Mouse (Mus musculus) ES-E14 (cell line): Measurements from ENCODE around the gene Aarsd1.
"Not testable (repeated sequence)": the region's sequence is repeated elsewhere in the genome, so short reads cannot be mapped to it uniquely, and the experiment has no call there.

ENCODE experiments used
- HCFC1 ChIP-seq: IDR thresholded peaks from 2 replicates; pipeline ENCODE4 v1.6.1; 2012; ENCODE audit warnings: low read length, inconsistent platforms, borderline replicate concordance; ENCODE audit not compliant: insufficient read depth
- ZNF384 ChIP-seq: IDR thresholded peaks from 2 replicates; pipeline ENCODE4 v1.6.1; 2012; ENCODE audit warnings: low read depth, low read length, inconsistent platforms

DNA sequence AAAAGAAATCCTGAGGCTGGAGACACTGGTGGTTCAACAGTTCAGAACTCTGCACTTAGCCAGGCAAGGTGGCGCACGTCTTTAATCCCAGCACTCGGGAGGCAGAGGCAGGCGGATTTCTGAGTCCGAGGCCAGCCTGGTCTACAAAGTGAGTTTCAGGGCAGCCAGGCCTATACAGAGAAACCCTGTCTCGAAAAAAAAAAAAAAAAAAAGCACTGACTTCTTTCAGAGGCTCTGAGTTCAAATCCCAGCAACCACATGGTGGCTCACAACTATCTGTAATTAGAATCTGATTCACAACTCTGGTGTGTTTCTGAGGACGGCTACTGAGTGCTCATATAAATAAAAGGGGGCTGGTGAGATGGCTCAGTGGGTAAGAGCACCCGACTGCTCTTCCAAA is 29.4 kb upstream of the Aarsd1 start:
- not testable (repeated sequence) for TF ChIP-seq HCFC1
- 0 out of 2 replicates have a peak, but pooled peaks have one; percentile 62 for TF ChIP-seq ZNF384
